Mouse (Mus musculus) liver, adult 2 months (tissue): ENCODE measurements at regions not wholly inside any gene's neighbourhood (a gene's known extent, or its start where the extent isn't known, plus 50 kb on each side); places are given as distances from the start of the nearest gene placed in this dataset.

Experiments used
- DNase-seq: peaks from one replicate; pipeline ENCODE4 v3.0.0-alpha.2; 2011; ENCODE audit warnings: low read depth, low spot score; ENCODE audit errors: extremely low read depth
- H3K27ac ChIP-seq: fragments of 200-500 bp; replicated peaks from 2 replicates; pipeline ENCODE4 v1.5.1; 2012; ENCODE audit warnings: low read depth, mild to moderate bottlenecking, control low read depth, inconsistent platforms, low read length; ENCODE audit not compliant: insufficient read depth
- H3K27me3 ChIP-seq: fragments of 200-500 bp; 2 replicates; pipeline ENCODE4 v1.6.1; 2012; ENCODE audit warnings: mild to moderate bottlenecking, moderate library complexity, low read length, inconsistent platforms; ENCODE audit not compliant: control insufficient read depth, insufficient read depth
- H3K36me3 ChIP-seq: fragments of 200-500 bp; 2 replicates; pipeline ENCODE4 v1.6.1; 2012; ENCODE audit warnings: low read length, inconsistent platforms; ENCODE audit not compliant: control insufficient read depth, insufficient read depth
- H3K4me1 ChIP-seq: fragments of 200-500 bp; 2 replicates; pipeline ENCODE4 v1.6.1; 2011; ENCODE audit warnings: low read length; ENCODE audit not compliant: control insufficient read depth, insufficient read depth
- H3K4me3 ChIP-seq: fragments of 200-500 bp; 2 replicates; pipeline ENCODE4 v1.5.1; 2011; ENCODE audit warnings: low read depth, mild to moderate bottlenecking, control low read depth, low read length, moderate library complexity; ENCODE audit not compliant: insufficient read depth
- H3K79me2 ChIP-seq: fragments of 200-500 bp; 2 replicates; pipeline ENCODE4 v1.6.1; 2012; ENCODE audit warnings: inconsistent platforms, mild to moderate bottlenecking, low read length, moderate library complexity; ENCODE audit not compliant: control insufficient read depth, insufficient read depth
- H3K9ac ChIP-seq: fragments of 200-500 bp; 2 replicates; pipeline ENCODE4 v1.6.1; 2012; ENCODE audit warnings: low read depth, mild to moderate bottlenecking, control low read depth, inconsistent platforms, low read length
- CTCF ChIP-seq: fragments of 200-500 bp; IDR thresholded peaks from 2 replicates; pipeline ENCODE4 v1.5.1; 2011; ENCODE audit warnings: low read depth, low read length, control low read depth
- POLR2A ChIP-seq: fragments of 200-500 bp; IDR thresholded peaks from 2 replicates; pipeline ENCODE4 v1.6.1; 2011; ENCODE audit warnings: low read length, control low read depth; ENCODE audit not compliant: insufficient read depth; ENCODE audit errors: extremely low read depth
- WGBS: fragments of 180-500 bp; shearing (Covaris S2); methylation state at CpG from one replicate; pipeline ENCODE4 v1.1.7; 2018; 5-methylcytosine and 5-hydroxymethylcytosine counted together

GRCm38 (mm10) chr7:75370595-75371519 is 61.8 kb upstream of the Sv2b start:
- no peaks in the 10 kb centered on the region; the same call in 1 of the 2 replicates for H3K27me3 ChIP-seq
- TF ChIP-seq CTCF (peak; percentile 64), POLR2A (no peak)
- no peaks in the 10 kb centered on the region for H3K4me1 ChIP-seq
- no peak overlapping the region for H3K27ac ChIP-seq
- H3K9ac ChIP-seq = no peak overlapping the region
- no peaks in the 10 kb centered on the region for H3K79me2 ChIP-seq
- 52% methylated on average over 12 of the region's 12 CpGs for WGBS
- H3K36me3 ChIP-seq = no peaks in the 10 kb centered on the region
- H3K4me3 ChIP-seq = no peak overlapping the region
- peak; percentile 33 for DNase-seq

DNA sequence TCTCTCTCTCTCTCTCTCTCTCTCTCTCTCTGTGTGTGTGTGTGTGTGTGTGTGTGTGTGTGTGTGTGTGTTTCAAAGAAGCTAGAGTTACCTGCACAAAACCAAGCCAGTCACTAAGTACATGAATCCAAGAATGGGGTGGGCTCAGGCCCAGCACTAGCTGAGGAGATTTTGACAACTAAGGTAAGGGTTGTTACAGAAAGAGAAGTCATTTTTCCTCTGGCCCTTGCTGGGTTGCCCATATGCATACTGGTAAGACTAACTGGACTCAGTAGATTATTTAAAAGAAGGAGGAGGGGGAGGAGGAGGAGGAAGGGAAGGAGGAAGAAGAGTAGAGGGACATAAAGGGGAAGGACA is 62.4 kb upstream of the Sv2b start:
- TF ChIP-seq CTCF (no peak), POLR2A (no peak)
- H3K27me3 ChIP-seq = no peaks in the 10 kb centered on the region; the same call in 1 of the 2 replicates

DNA sequence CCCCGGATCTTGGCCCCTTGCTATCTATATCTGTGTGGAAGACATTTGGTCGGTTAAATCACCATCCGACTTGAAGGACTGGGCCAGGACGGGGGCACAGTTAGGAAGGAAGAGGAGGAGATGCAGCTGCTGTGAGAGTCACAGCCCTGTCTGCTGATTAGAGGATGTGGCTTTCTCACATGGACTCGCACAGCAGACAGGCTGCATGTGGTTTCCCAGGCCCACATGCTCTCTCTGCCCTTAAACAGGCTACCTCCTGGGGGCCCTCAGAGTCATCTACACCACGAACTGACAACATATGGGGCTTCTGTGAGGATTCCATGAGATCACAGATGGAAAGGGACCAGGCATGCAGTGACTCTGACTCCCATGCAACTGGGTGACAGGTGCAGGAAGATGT is 62.9 kb upstream of the Sv2b start:
- Histone ChIP-seq H3K27ac (no peak overlapping the region), H3K4me1 (no peaks in the 10 kb centered on the region)

More for the DNA sequence above, 62.4 kb upstream of the Sv2b start:
- no peaks in the 10 kb centered on the region for H3K79me2 ChIP-seq
- no peaks in the 10 kb centered on the region for H3K36me3 ChIP-seq
- H3K9ac ChIP-seq = no peak overlapping the region
- H3K27ac ChIP-seq = no peak overlapping the region
- DNase-seq = no peak
- no peak overlapping the region for H3K4me3 ChIP-seq
- H3K4me1 ChIP-seq = no peaks in the 10 kb centered on the region

DNA sequence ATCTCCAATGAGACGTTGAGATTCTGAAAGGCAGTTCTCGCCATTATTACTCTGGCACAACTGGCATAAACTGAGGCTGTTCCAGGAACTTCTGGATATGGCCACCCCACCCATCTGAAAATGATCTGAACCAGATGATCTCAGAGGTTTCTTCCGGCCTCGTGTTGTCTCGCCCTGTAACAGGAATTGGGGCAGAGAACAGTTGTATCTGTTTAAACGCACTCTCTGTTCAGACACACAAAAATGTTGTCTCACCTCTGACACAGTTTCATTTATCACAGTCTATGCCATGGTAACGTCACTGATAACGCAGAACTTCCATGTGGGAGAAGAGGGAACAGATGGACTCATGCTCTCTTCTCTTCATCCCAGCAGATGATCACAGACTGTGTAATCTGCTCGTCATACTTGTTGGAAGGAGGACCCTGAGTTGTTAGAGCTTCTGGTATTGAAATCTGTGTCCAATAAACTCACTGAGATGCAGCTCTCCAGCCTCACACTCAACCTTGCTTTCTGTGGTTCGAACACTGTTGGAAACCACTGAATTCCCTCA is 63.9 kb upstream of the Sv2b start:
- Histone ChIP-seq H3K27ac (no peak overlapping the region), H3K4me1 (no peaks in the 10 kb centered on the region), H3K36me3 (no peaks in the 10 kb centered on the region), H3K27me3 (no peaks in the 10 kb centered on the region; the same call in 1 of the 2 replicates), H3K4me3 (no peak overlapping the region), H3K79me2 (no peaks in the 10 kb centered on the region), H3K9ac (no peak overlapping the region)
- peak; percentile 7 for DNase-seq
- TF ChIP-seq CTCF = no peak
- TF ChIP-seq POLR2A = no peak
- WGBS = 54% methylated on average over 10 of the region's 10 CpGs

More for the DNA sequence above, 62.9 kb upstream of the Sv2b start:
- WGBS = 66% methylated on average over 6 of the region's 6 CpGs
- Histone ChIP-seq H3K36me3 (no peaks in the 10 kb centered on the region), H3K27me3 (no peaks in the 10 kb centered on the region; the same call in 1 of the 2 replicates), H3K9ac (no peak overlapping the region), H3K4me3 (no peak overlapping the region), H3K79me2 (no peaks in the 10 kb centered on the region)
- peak; percentile 6 for DNase-seq
- TF ChIP-seq CTCF = no peak
- no peak for TF ChIP-seq POLR2A

GRCm38 (mm10) chr7:75374506-75374905 is 65.4 kb upstream of the Sv2b start:
- DNase-seq = no peak

More at GRCm38 (mm10) chr7:75374506-75374905, 65.4 kb upstream of the Sv2b start:
- H3K9ac ChIP-seq = no peak overlapping the region
- H3K27ac ChIP-seq = no peak overlapping the region
- 79% methylated on average over 6 of the region's 6 CpGs for WGBS
- H3K27me3 ChIP-seq = no peaks in the 10 kb centered on the region; the same call in 1 of the 2 replicates
- no peak overlapping the region for H3K4me3 ChIP-seq
- H3K4me1 ChIP-seq = no peaks in the 10 kb centered on the region
- no peaks in the 10 kb centered on the region for H3K36me3 ChIP-seq
- no peaks in the 10 kb centered on the region for H3K79me2 ChIP-seq
- TF ChIP-seq POLR2A (no peak), CTCF (no peak)
